Mouse (Mus musculus) forebrain, embryonic 11.5 days (tissue): Measurements from ENCODE around the gene Fndc3b. TPM values are rescaled to one million over a fixed set of nuclear protein-coding genes. Genes with fewer than 3 reads are reported as not detected.

ENCODE experiments used
- ATAC-seq: fragments of 200-750 bp; cut with Nextera tagmentation; replicated peaks from 2 replicates; pipeline ENCODE4 v1.8.0; 2017; ENCODE audit warnings: moderate TSS enrichment; ENCODE audit not compliant: low FRiP score
- DNase-seq: peaks from one replicate; pipeline ENCODE4 v3.0.0-alpha.2; 2017; ENCODE audit warnings: low spot score
- H3K27ac ChIP-seq: fragments of 300-500 bp; sonication (generic); 2 replicates; pipeline ENCODE4 v1.5.1; 2014; ENCODE audit warnings: low read depth, low read length
- H3K27me3 ChIP-seq: fragments of 300-500 bp; sonication (generic); 2 replicates; pipeline ENCODE4 v1.6.1; 2014; ENCODE audit warnings: mild to moderate bottlenecking, low read length, mixed read lengths; ENCODE audit not compliant: control insufficient read depth, insufficient read depth
- H3K36me3 ChIP-seq: fragments of 300-500 bp; sonication (generic); 2 replicates; pipeline ENCODE4 v1.6.1; 2014; ENCODE audit warnings: mild to moderate bottlenecking, low read length, moderate library complexity, mixed read lengths; ENCODE audit not compliant: control insufficient read depth, insufficient read depth
- H3K4me1 ChIP-seq: fragments of 300-500 bp; sonication (generic); replicated peaks from 2 replicates; pipeline ENCODE4 v1.6.1; 2014; ENCODE audit warnings: low read length, mixed read lengths; ENCODE audit not compliant: control insufficient read depth, insufficient read depth
- H3K4me2 ChIP-seq: fragments of 300-500 bp; sonication (generic); 2 replicates; pipeline ENCODE4 v1.6.1; 2014; ENCODE audit warnings: low read depth, mild to moderate bottlenecking, low read length, moderate library complexity, mixed read lengths; ENCODE audit not compliant: severe bottlenecking
- H3K4me3 ChIP-seq: fragments of 300-500 bp; sonication (generic); 2 replicates; pipeline ENCODE4 v1.5.1; 2014; ENCODE audit warnings: low read depth, low read length
- H3K9ac ChIP-seq: fragments of 300-500 bp; sonication (generic); 2 replicates; pipeline ENCODE4 v1.6.1; 2014; ENCODE audit warnings: low read length
- H3K9me3 ChIP-seq: fragments of 300-500 bp; sonication (generic); 2 replicates; pipeline ENCODE4 v1.6.1; 2016; ENCODE audit warnings: low read length, mixed read lengths; ENCODE audit not compliant: control insufficient read depth
- WGBS: fragments of 180-500 bp; shearing (Covaris S2); extraction: QIAGEN DNeasy Blood & Tissue Kit; methylation state at CpG from one replicate; pipeline ENCODE4 v1.1.7; 2014; 5-methylcytosine and 5-hydroxymethylcytosine counted together
- polyA plus RNA-seq: library from polyadenylated mRNA; unstranded; fragments of >200 nt; fragmentation: Nextera tagmentation; extraction: Ambion mirVana; gene quantifications from 2 replicates; pipeline ENCODE4 v1.2.1, GENCODE M21; 2014

The Fndc3b gene
- polyA plus RNA-seq, 1 experiment from 2014 or later, result 11.3 TPM

GRCm38 (mm10) chr3:27598437-27599382 lies 112.4 kb downstream of the Fndc3b start:
- H3K9ac ChIP-seq, result no peak overlapping the region
- WGBS, result 92% methylated on average over 11 of the region's 11 CpGs
- H3K4me2 ChIP-seq, result no peak overlapping the region
- H3K4me3 ChIP-seq, result no peak overlapping the region
- DNase-seq (no peak), ATAC-seq (no peak)
- no peaks in the 10 kb centered on the region for H3K27me3 ChIP-seq
- no peaks in the 10 kb centered on the region for H3K36me3 ChIP-seq
- peaks cover 1% of the 10 kb centered on the region; the same call in 1 of the 2 replicates for H3K4me1 ChIP-seq
- no peak overlapping the region for H3K27ac ChIP-seq
- no peaks in the 10 kb centered on the region for H3K9me3 ChIP-seq

- Histone ChIP-seq H3K36me3 (no peaks in the 10 kb centered on the region), H3K4me3 (no peak overlapping the region), H3K4me2 (no peak overlapping the region), H3K9ac (no peak overlapping the region), H3K4me1 (no peaks in the 10 kb centered on the region), H3K27ac (no peak overlapping the region), H3K27me3 (no peaks in the 10 kb centered on the region), H3K9me3 (no peaks in the 10 kb centered on the region)
- DNase-seq, result no peak
- no peak for ATAC-seq
- 93% methylated on average over 7 of the region's 7 CpGs for WGBS
Observed at GRCm38 (mm10) chr3:27593485-27594138, 117.5 kb downstream of the Fndc3b start.

- ATAC-seq (no peak), DNase-seq (no peak)
- 89% methylated on average over 11 of the region's 11 CpGs for WGBS
- no peaks in the 10 kb centered on the region for H3K27me3 ChIP-seq
- H3K4me2 ChIP-seq, result no peak overlapping the region
- H3K36me3 ChIP-seq, result no peaks in the 10 kb centered on the region
- no peak overlapping the region for H3K27ac ChIP-seq
- no peak overlapping the region for H3K9ac ChIP-seq
- no peak overlapping the region for H3K4me3 ChIP-seq
- no peaks in the 10 kb centered on the region for H3K9me3 ChIP-seq
- H3K4me1 ChIP-seq, result no peaks in the 10 kb centered on the region
Observed at GRCm38 (mm10) chr3:27592728-27593484, 118.2 kb downstream of the Fndc3b start.

GRCm38 (mm10) chr3:27590823-27591222 lies 120.3 kb downstream of the Fndc3b start:
- Histone ChIP-seq H3K9me3 (no peaks in the 10 kb centered on the region), H3K4me3 (no peak overlapping the region), H3K27ac (no peak overlapping the region), H3K9ac (no peak overlapping the region), H3K36me3 (no peaks in the 10 kb centered on the region), H3K27me3 (no peaks in the 10 kb centered on the region), H3K4me1 (0 out of 2 replicates have a peak, but pooled peaks cover 2% of the 10 kb centered on the region), H3K4me2 (no peak overlapping the region)
- 82% methylated on average over 11 of the region's 11 CpGs for WGBS
- DNase-seq, result no peak
- no peak for ATAC-seq

GRCm38 (mm10) chr3:27589305-27589704 lies 121.8 kb downstream of the Fndc3b start:
- DNase-seq, result no peak

GRCm38 (mm10) chr3:27588604-27589003 lies 122.5 kb downstream of the Fndc3b start:
- Histone ChIP-seq H3K4me1 (0 out of 2 replicates have a peak, but pooled peaks cover 2% of the 10 kb centered on the region), H3K9me3 (no peaks in the 10 kb centered on the region), H3K27ac (no peak overlapping the region), H3K27me3 (no peaks in the 10 kb centered on the region), H3K36me3 (no peaks in the 10 kb centered on the region), H3K4me2 (no peak overlapping the region), H3K9ac (no peak overlapping the region), H3K4me3 (no peak overlapping the region)
- DNase-seq (no peak), ATAC-seq (no peak)
- 91% methylated on average over 11 of the region's 11 CpGs for whole genome bisulfite sequencing

More at GRCm38 (mm10) chr3:27589305-27589704, 121.8 kb downstream of the Fndc3b start:
- Histone ChIP-seq H3K27ac (no peak overlapping the region), H3K4me3 (no peak overlapping the region), H3K9ac (no peak overlapping the region), H3K4me2 (no peak overlapping the region), H3K36me3 (no peaks in the 10 kb centered on the region), H3K9me3 (no peaks in the 10 kb centered on the region), H3K27me3 (no peaks in the 10 kb centered on the region), H3K4me1 (0 out of 2 replicates have a peak, but pooled peaks cover 2% of the 10 kb centered on the region)
- ATAC-seq, result no peak
- 94% methylated on average over 3 of the region's 3 CpGs for WGBS

GRCm38 (mm10) chr3:27584607-27585605 lies 126.2 kb downstream of the Fndc3b start:
- H3K27ac ChIP-seq, result no peak overlapping the region
- no peaks in the 10 kb centered on the region for H3K27me3 ChIP-seq
- 54% methylated on average over 11 of the region's 11 CpGs for WGBS
- H3K9ac ChIP-seq, result no peak overlapping the region
- H3K9me3 ChIP-seq, result no peaks in the 10 kb centered on the region
- H3K4me3 ChIP-seq, result no peak overlapping the region
- H3K4me2 ChIP-seq, result no peak overlapping the region
- H3K4me1 ChIP-seq, result peaks cover 2% of the 10 kb centered on the region; the same call in 1 of the 2 replicates
- H3K36me3 ChIP-seq, result no peaks in the 10 kb centered on the region
- no peak for DNase-seq
- no peak for ATAC-seq
